Mouse (Mus musculus): ENCODE data around the gene Sntg2. TPM values are rescaled to one million over a fixed set of nuclear protein-coding genes. Genes with fewer than 3 reads are reported as not detected.

Sntg2 gene
- total and polyA plus RNA-seq, 3 experiments = not detected

DNA sequence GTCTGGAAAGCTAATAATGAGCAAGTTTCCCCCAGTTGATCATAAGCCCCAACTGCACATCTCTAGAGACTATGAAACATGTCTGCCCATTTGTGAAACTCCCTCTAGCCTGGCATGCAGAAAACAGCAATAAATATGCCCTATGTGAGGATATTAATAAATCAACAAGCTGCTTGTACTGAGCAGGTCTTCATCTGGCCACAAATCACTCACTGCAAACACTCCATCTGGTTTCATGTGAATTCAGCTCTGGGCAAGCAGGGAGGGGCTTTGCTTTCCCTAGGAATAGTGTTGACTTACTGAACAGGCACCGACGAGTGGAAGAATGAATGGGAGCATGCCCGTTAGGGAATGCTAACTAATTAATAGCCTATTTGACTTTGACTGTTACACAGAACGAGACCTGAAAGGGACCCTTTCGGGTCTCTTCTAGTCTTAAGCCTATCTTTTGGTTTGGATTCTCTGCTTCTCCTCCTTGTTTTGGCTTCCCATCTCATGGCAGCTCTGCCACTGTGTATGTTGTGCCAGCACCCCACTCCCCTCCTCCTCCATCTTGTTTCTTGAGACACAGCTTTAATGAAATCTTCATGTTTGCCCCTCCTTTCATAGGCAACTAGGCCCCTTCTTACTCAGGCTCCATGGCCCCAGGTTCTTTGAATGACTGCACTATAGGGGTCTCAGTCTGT is 86.1 kb downstream of the Sntg2 start:
- H3K27ac ChIP-seq (ENCODE audit: insufficient read depth, low read depth) = no peak overlapping the region
- H3K4me2 ChIP-seq (ENCODE audit: insufficient read depth, low read depth, poor library complexity, severe bottlenecking) = no peak overlapping the region
- H3K4me1 ChIP-seq (ENCODE audit: control insufficient read depth in 1 of 2, insufficient read depth in 2 of 2) = peaks cover 2 to 50% of the 10 kb centered on the region in 2 experiments; a peak in 3 of 4 replicates
- dilution Hi-C loops (cut with MboI; ENCODE audit: extremely low pct_ligation_motif_present, extremely low pct_unique_long_range_greater_than_20kb, low sequenced_read_pairs) = no loop called here
- in situ Hi-C loops (cut with MboI; ENCODE audit: low pct_ligation_motif_present, low pct_unique_long_range_greater_than_20kb, low sequenced_read_pairs) = no loop called here
- no peaks in the 10 kb centered on the region for H3K79me2 ChIP-seq (replicated peaks; ENCODE audit: control insufficient read depth, extremely low read depth, insufficient read depth, poor library complexity, severe bottlenecking)
- H3K4me3 ChIP-seq (replicated peaks in 1 of 3; ENCODE audit: low read depth in 2 of 3, low read length in 2 of 3, poor library complexity in 1 of 3) = no peak overlapping the region
- no peaks in the 10 kb centered on the region for H3K27me3 ChIP-seq (replicated peaks)
- no peaks in the 10 kb centered on the region for H3K9me3 ChIP-seq (replicated peaks; ENCODE audit: low read length)
- TF ChIP-seq ZC3H11A (IDR thresholded peaks at IDR 0.05; ENCODE audit: low read depth, low read length) = no peak
- H3K36me3 ChIP-seq (replicated peaks in 1 of 2; ENCODE audit: control insufficient read depth in 1 of 2, insufficient read depth in 1 of 2, low read length in 1 of 2) = no peaks in the 10 kb centered on the region
- DNase-seq (ENCODE audit: extremely low read depth) = no peak
- no peak overlapping the region for H3K9ac ChIP-seq (ENCODE audit: insufficient read depth, low read depth)

DNA sequence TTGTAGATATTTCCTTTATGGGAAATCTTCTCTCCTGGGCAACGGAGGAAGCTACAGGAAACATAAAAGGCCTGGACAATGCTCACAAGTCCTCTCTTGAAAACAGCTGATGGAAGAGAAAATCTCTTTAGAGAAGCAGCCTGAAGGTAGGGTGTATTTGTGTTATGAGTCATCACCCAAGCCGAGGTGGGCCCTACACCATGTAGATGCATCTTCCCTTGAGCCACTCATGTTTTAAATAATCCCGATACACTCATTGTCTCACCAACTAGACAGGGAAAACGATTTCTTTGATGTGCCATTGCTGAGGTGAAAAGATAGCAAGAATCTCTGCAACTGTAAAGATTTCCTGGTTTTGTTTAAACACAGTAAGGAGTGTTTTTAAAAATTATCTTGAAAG is 89.4 kb downstream of the Sntg2 start:
- Histone ChIP-seq H3K9ac (ENCODE audit: insufficient read depth, low read depth) (no peak overlapping the region), H3K27me3 (replicated peaks) (no peaks in the 10 kb centered on the region), H3K4me1 (ENCODE audit: control insufficient read depth in 1 of 2, insufficient read depth in 2 of 2) (peaks cover 2 to 26% of the 10 kb centered on the region in 2 experiments; a peak in 3 of 4 replicates), H3K4me2 (ENCODE audit: insufficient read depth, low read depth, poor library complexity, severe bottlenecking) (no peak overlapping the region), H3K4me3 (replicated peaks in 1 of 3; ENCODE audit: low read depth in 2 of 3, low read length in 2 of 3, poor library complexity in 1 of 3) (no peak overlapping the region), H3K27ac (ENCODE audit: insufficient read depth, low read depth) (no peak overlapping the region), H3K79me2 (replicated peaks; ENCODE audit: control insufficient read depth, extremely low read depth, insufficient read depth, poor library complexity, severe bottlenecking) (no peaks in the 10 kb centered on the region), H3K36me3 (replicated peaks in 1 of 2; ENCODE audit: control insufficient read depth in 1 of 2, insufficient read depth in 1 of 2, low read length in 1 of 2) (no peaks in the 10 kb centered on the region), H3K9me3 (replicated peaks; ENCODE audit: low read length) (no peaks in the 10 kb centered on the region)
- in situ Hi-C loops (cut with MboI; ENCODE audit: low pct_ligation_motif_present, low pct_unique_long_range_greater_than_20kb, low sequenced_read_pairs) (no loop called here), dilution Hi-C loops (cut with MboI; ENCODE audit: extremely low pct_ligation_motif_present, extremely low pct_unique_long_range_greater_than_20kb, low sequenced_read_pairs) (no loop called here)
- TF ChIP-seq ZKSCAN1 (IDR thresholded peaks at IDR 0.05; ENCODE audit: borderline replicate concordance, low read depth, low read length) (no peak), SIN3A (IDR thresholded peaks at IDR 0.05; ENCODE audit: low read length) (no peak), ETS1 (conservative IDR thresholded peaks at IDR 0.05; ENCODE audit: low read depth, low read length) (0 out of 2 replicates have a peak, but pooled peaks have one; percentile 25), IRF4 (IDR thresholded peaks at IDR 0.05; ENCODE audit: low read depth, low read length) (peak; percentile 27; the same call in 1 of the 2 replicates)
- peak; percentile 54 for DNase-seq (ENCODE audit: extremely low read depth)

DNA sequence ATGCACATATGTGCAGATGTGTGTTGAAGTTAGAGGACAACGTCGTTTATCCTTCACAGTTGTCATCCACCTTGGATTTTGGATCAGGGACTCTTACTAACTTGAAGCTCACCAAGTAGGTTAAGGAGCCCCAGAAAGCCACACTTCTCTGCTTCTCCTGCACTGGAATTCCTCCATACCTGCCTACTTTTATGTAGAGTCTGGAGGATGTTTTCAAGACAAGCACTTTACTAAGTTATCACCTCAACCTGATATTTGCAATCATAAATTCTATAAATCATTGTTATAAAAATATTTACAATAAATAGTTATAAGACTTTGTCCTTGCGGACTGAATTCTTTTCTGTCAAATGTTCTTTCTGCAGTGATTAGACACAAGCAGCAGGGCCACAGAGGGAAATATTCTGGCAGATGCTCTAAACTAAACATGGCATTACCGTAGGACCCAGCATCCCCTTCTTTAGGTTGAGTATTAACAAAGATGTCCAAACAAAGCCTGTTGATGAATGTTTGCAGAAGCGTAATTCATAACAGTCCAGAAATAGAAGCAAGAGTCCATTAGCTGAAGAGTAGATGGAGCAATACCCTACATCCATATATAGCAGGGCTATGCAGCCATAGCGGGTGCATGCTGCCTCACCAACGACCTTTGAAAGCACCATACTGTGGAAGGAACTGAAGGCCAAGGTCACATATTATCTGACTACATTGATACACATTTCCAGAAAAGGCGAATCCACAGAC is 100.8 kb downstream of the Sntg2 start:
- no peak for TF ChIP-seq HCFC1 (IDR thresholded peaks at IDR 0.05; ENCODE audit: low read depth, low read length)
- no peak for TF ChIP-seq RCOR1 (conservative IDR thresholded peaks at IDR 0.05; ENCODE audit: low read depth, low read length)
- no peak for TF ChIP-seq ELF1 (IDR thresholded peaks at IDR 0.05; ENCODE audit: low read depth, low read length)
- TF ChIP-seq E2F4 (IDR thresholded peaks at IDR 0.05; ENCODE audit: insufficient replicate concordance, low read depth, low read length) = no peak
- TF ChIP-seq CHD1 (IDR thresholded peaks at IDR 0.05; ENCODE audit: low read depth, low read length) = no peak
- TF ChIP-seq MYC (IDR thresholded peaks at IDR 0.05; ENCODE audit: low read depth, low read length) = no peak
- TF ChIP-seq UBTF (IDR thresholded peaks at IDR 0.05; ENCODE audit: low read depth, low read length) = no peak
- TF ChIP-seq JUN (IDR thresholded peaks at IDR 0.05; ENCODE audit: insufficient read depth, low read depth, low read length) = no peak
- no peak for TF ChIP-seq RAD21 (IDR thresholded peaks at IDR 0.05; ENCODE audit: low read depth, low read length)
- TF ChIP-seq JUND (conservative IDR thresholded peaks at IDR 0.05; ENCODE audit: low read depth, low read length) = no peak
- TF ChIP-seq PAX5 (IDR thresholded peaks at IDR 0.05; ENCODE audit: low read length) = no peak
- no peaks in the 10 kb centered on the region for H3K27me3 ChIP-seq (replicated peaks)
- H3K36me3 ChIP-seq (replicated peaks in 1 of 2; ENCODE audit: control insufficient read depth in 1 of 2, insufficient read depth in 1 of 2, low read length in 1 of 2) = no peaks in the 10 kb centered on the region
- no peaks in the 10 kb centered on the region for H3K9me3 ChIP-seq (replicated peaks; ENCODE audit: low read length)
- in situ Hi-C loops (cut with MboI; ENCODE audit: low pct_ligation_motif_present, low pct_unique_long_range_greater_than_20kb, low sequenced_read_pairs) (no loop called here), dilution Hi-C loops (cut with MboI; ENCODE audit: extremely low pct_ligation_motif_present, extremely low pct_unique_long_range_greater_than_20kb, low sequenced_read_pairs) (no loop called here)
- DNase-seq (ENCODE audit: extremely low read depth) = no peak
- H3K4me2 ChIP-seq (ENCODE audit: insufficient read depth, low read depth, poor library complexity, severe bottlenecking) = no peak overlapping the region
- no peak overlapping the region for H3K27ac ChIP-seq (ENCODE audit: insufficient read depth, low read depth)
- no peaks in the 10 kb centered on the region for H3K79me2 ChIP-seq (replicated peaks; ENCODE audit: control insufficient read depth, extremely low read depth, insufficient read depth, poor library complexity, severe bottlenecking)
- H3K4me3 ChIP-seq (replicated peaks in 1 of 3; ENCODE audit: low read depth in 2 of 3, low read length in 2 of 3, poor library complexity in 1 of 3) = no peak overlapping the region
- H3K9ac ChIP-seq (ENCODE audit: insufficient read depth, low read depth) = no peak overlapping the region
- peaks cover 0 to 9% of the 10 kb centered on the region in 2 experiments; a peak in 1 of 4 replicates for H3K4me1 ChIP-seq (ENCODE audit: control insufficient read depth in 1 of 2, insufficient read depth in 2 of 2)

All from CH12.LX (cell line).